Mouse (Mus musculus) T-helper 1 cell (primary cell): ENCODE results near the gene Chordc1.
"Not testable (repeated sequence)": the region's sequence is repeated elsewhere in the genome, so short reads cannot be mapped to it uniquely, and the experiment has no call there.

Experiments
- in situ Hi-C: fragments of 300-600 bp; cut with MboI, MseI; formaldehyde crosslinking; loops from one replicate; pipeline ENCODE4 v1.15.1; 2025; ENCODE audit warnings: high pct_unique_total_duplicates

The Chordc1 gene

DNA sequence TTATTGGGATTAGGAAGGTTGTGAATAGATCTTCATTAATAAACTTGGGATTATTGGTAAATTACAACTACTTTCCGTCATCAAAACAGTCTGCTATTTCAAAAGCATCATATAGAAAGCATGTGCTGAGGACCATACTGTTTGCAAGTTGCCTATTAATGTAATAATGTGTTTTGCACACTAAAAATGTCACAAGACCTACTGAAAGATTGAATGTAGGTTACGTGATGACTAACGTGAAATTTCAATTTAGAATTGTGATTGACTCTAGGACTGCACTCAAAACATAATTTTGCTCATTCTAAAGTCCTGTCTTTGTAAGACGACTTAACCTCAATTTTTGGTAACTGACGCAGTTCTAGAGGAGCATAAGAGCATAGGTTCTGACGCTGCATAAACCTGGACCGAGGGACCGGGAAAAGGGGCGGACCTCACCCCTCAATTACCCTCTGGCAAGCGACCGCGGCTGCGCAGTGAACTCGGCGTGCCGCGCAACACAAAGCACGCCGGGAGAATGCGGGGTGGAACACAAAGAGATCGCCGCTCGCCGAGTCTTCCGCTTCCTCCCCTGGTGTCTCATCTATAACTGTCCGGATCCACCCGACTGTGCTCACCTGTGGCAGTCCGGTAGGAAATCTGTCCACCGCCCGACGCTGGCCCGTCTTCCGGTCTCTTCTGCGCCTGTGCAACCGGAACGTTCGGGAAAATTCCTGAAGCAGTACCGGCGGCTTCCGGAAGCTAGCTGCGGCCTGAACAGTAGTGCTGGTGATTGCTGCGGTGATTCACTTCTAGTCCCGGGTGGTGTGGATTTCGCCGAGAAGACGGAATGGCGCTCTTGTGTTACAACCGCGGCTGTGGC is at the start of gene Chordc1:
Gene Chordc1 (plus strand): TSS at position 555 of the 859 bp plus-strand sequence.
- in situ Hi-C loops, result no loop called here

DNA sequence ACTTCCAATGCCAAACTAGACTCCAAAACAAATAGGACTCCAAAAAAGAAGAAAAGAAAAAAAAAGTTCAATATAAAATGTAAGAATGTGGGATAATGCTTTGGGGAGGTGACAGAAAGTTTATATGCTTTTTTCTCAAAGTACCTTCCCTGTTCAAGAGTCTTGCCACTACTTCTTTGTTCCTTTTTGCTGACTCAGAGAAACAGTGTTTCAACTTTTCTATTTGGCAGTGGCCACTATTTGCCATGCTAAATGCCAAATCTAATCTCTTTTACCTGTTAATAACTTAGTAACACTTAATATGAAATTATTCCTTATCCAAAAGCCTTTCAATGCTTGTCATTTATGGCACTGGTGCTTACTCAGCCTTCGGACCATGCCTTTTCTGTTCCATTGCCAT is 16.0 kb upstream of the Chordc1 start:
- in situ Hi-C loops, result no loop called here

DNA sequence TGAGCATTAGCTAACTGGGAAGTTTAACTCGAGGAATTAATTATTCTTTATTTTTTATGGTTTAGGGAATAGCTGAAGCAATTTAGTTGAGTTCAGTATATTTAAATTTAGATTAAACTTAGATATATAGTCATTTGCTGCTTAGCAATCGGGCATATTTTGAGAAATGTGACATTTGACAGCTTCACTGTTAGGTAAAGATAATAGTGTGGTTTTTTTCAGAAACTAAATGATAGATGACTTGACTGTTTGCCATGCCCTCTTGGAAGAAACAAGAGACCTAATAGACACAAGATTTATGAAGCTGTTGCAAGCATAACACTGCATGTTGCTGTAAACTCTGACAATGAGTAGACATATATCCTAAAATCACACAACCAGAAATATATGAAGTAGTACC is 15.1 kb upstream of the Chordc1 start:
- in situ Hi-C loops, result no loop called here

DNA sequence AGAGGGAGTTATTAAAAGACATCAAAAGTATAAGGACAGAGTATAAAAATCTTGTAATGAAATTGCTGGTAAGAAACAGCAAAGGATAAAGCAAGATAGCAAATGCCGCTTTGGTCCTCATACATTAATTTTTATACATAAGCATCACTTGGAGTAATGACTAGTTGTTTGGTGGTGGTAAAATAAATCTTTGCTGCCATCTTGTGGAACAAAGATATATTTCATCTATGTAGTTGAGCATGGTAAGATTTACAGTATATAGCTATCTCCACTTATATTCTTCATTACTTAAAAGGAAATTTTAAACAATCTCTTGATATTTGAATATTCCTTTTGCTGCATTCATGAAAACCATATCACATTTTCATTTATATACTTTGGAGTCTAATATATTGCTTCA is 14.4 kb upstream of the Chordc1 start:
- in situ Hi-C loops, result no loop called here

DNA sequence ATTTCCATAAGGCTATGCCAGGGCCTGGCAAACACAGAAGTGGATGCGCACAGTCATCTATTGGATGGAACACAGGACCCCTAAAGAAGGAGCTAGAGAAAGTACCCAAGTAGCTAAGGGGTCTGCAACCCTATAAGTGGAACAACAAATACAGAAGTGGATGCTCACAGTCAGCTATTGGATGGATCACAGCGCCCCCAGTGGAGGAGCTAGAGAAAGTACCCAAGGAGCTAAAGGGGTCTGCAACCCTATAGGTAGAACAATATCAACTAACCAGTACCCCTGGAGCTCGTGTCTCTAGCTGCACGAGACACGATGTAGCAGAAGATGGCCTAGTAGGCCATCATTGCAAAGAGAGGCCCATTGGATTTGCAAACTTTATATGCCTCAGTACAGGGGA is 13.2 kb upstream of the Chordc1 start:
- in situ Hi-C loops, result not testable (repeated sequence)

DNA sequence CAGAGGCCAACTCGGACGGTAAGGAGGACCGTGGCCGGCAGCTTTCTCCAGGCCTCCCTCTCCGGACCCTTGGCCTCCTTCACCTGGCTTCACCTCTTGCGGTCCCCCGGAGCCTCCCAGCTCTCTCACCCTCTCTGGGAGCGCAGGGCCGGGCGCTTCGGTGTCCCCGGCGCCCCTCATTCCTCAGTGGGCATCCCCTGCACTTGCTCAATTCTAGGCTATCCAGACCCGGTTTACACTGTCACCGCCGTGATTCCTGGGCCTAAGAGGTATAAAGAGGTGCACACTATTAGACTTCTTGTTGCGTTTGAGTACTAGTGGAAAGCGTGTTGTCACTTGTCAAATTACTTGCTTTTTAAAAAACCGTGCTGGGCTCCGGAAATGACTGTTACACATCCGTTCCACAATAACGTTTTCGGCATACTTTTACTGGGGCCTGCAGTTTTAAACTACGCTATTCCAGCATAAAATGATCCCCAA is 558 bp downstream of the Chordc1 start:
- in situ Hi-C loops, result no loop called here

DNA sequence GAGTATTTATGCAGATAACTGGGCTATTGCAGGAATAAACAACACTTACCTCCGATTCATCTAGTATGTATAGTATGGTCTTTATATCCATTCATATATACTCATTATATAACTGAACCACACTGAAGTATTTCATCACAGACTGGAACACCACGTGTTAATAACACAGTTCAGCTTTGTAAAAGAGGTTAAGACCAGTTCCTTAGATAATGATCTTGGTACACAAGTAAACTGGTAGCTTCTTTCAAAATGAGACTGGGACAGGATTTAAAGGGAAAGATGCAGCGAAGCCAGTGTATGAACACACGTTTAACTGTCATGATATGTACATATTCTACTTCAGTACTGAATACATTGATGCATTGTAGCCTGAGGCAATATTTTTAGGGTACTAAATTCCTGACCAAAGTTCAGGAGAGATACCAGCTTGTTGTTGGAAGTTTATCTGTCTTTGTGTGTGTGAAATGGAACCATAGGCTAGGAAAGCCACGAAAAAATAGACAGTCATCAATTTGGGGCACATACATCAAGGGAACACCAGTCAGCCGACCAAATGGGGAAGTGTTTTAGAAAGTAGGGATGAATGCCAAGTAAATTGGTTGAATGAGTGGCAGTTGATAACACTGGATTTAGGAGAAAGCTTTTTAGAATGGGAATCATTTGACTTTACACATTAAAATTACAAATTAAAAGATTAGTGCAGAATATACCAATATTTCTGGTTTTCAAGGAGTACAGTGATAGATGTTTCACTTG is 1.3 kb downstream of the Chordc1 start:
- in situ Hi-C loops, result no loop called here

DNA sequence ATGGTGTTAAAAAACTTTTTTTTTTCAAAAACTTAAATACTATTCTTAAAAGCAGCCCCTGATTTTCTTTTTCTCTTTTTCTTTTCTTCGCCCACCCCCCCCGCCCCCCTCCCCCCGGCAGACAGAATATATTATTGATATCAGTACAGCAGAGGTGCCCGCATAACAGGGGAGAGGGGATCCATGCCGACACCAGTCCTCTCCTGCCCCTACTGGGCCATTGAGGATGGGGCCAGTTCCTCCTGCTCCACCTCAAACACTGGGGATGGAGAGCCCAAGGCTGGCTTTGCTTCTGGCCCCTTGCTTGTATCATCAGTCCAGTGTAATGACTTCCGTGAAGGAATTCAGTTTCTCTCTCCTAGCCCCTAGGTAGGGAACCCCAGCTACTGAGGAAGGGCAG is 6.4 kb downstream of the Chordc1 start:
- in situ Hi-C loops, result no loop called here

DNA sequence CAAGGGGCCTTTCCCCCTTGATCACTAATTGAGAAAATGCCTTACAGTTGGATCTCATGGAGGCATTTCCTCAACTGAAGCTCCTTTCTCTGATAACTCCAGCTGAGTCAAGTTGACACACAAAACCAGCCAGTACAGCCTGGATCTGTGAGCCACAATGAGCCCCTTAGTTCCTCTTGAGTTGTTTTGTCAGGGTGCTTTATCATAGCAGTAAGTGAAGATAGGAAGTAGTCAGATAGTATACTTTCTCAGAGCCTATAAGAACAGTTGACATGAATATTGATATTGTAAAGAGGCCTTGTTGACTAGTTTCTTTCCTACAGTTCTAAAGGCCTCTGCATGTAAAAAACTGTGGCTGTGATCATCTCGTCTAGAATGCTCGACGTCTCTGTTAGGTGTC is 28.1 kb downstream of the Chordc1 start:
- in situ Hi-C loops, result no loop called here
